Mouse (Mus musculus) liver, embryonic 14.5 days (tissue): ENCODE data around the gene Kcnj6.

Experiments
- CTCF ChIP-seq: IDR thresholded peaks from 2 replicates; pipeline ENCODE4 v1.5.1; 2016; ENCODE audit warnings: antibody characterized with exemption, low read depth, control low read depth
- EP300 ChIP-seq: IDR thresholded peaks from 2 replicates; pipeline ENCODE4 v1.6.1; 2016; ENCODE audit warnings: antibody characterized with exemption, low read depth

DNA sequence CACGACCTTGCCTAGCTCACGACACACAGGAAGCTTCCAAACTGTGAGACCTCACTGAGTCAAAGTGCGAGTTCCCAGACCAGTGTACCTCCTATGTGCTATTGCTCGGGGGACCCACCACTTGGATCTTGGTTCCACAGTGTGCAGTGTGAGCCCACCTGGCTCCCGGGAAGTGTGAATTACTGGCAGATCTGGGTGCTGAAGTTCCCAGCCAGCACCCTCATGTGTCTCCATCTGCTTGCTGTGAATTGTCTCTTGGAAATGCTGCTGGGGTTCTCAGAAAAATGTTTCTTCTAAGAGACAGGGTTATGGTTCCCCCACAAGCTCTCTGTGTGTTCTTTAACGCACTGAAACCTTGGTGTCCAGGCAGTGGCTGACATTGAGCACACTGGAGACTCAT lies 98.7 kb downstream of the Kcnj6 start:
- no peak for TF ChIP-seq CTCF
- no peak for TF ChIP-seq EP300
